Mouse (Mus musculus) hindbrain, embryonic 10.5 days (tissue): ENCODE results near the gene Apol11b. TPM values are rescaled to one million over a fixed set of nuclear protein-coding genes. Genes with fewer than 3 reads are reported as not detected.

ENCODE experiments used
- DNase-seq: peaks from one replicate; pipeline ENCODE4 v3.0.0-alpha.2; 2017; ENCODE audit warnings: low spot score
- H3K27ac ChIP-seq: fragments of 300-500 bp; sonication (generic); 2 replicates; pipeline ENCODE4 v1.5.1; 2016; ENCODE audit warnings: mild to moderate bottlenecking, moderate library complexity
- H3K27me3 ChIP-seq: fragments of 300-500 bp; sonication (generic); 2 replicates; pipeline ENCODE4 v1.6.1; 2016; ENCODE audit warnings: mild to moderate bottlenecking; ENCODE audit not compliant: poor library complexity, insufficient read depth, severe bottlenecking
- H3K36me3 ChIP-seq: fragments of 300-500 bp; sonication (generic); 2 replicates; pipeline ENCODE4 v1.6.1; 2016; ENCODE audit warnings: mild to moderate bottlenecking, moderate library complexity
- H3K4me1 ChIP-seq: fragments of 300-500 bp; sonication (generic); replicated peaks from 2 replicates; pipeline ENCODE4 v1.6.1; 2016; ENCODE audit warnings: mild to moderate bottlenecking
- H3K4me3 ChIP-seq: fragments of 300-500 bp; sonication (generic); 2 replicates; pipeline ENCODE4 v1.5.1; 2016; ENCODE audit warnings: mild to moderate bottlenecking, moderate library complexity
- H3K9me3 ChIP-seq: fragments of 300-500 bp; sonication (generic); 2 replicates; pipeline ENCODE4 v1.6.1; 2016; ENCODE audit warnings: mild to moderate bottlenecking, moderate library complexity
- WGBS: fragments of 180-500 bp; shearing (Covaris S2); methylation state at CpG from one replicate; pipeline ENCODE4 v1.1.7; 2016; 5-methylcytosine and 5-hydroxymethylcytosine counted together
- polyA plus RNA-seq: library from polyadenylated mRNA; unstranded; fragments of >200 nt; fragmentation: Nextera tagmentation; extraction: Ambion mirVana; gene quantifications from 2 replicates; pipeline ENCODE4 v1.2.1, GENCODE M21; 2016

The Apol11b gene
- polyA plus RNA-seq, 1 experiment from 2014 or later: not detected

DNA sequence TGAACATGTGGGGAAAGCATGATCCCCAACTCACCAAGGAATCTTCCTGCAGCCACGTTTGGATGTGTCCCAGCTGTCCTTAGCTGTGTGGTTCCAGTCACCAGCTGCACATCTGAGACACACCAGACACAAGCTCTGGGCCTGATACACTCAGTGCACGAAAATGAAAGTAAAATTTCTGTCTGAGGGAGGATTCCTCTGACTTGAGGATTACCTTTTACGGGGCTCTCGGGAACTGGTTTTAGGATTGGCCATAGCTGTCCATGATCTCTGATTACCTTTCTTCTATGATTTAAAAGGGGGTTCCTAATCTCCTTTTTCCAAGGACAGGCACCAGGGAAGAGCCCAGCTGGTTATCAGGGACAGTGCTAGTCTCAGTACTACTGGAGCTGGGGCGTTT lies 47.1 kb downstream of the Apol11b start, which contains the start of gene Apol10b:
Gene Apol10b, minus strand, starts transcription at position 165 of the 400 bp plus-strand sequence.
- Histone ChIP-seq H3K36me3 (no peaks in the 10 kb centered on the region), H3K4me1 (no peaks in the 10 kb centered on the region), H3K4me3 (no peak within 1 kb of the TSS), H3K27ac (no peak within 1 kb of the TSS), H3K9me3 (no peaks in the 10 kb centered on the region), H3K27me3 (no peaks in the 10 kb centered on the region)
- whole genome bisulfite sequencing: 73% methylated on average over 5 of the region's 5 CpGs
- DNase-seq: no peak

DNA sequence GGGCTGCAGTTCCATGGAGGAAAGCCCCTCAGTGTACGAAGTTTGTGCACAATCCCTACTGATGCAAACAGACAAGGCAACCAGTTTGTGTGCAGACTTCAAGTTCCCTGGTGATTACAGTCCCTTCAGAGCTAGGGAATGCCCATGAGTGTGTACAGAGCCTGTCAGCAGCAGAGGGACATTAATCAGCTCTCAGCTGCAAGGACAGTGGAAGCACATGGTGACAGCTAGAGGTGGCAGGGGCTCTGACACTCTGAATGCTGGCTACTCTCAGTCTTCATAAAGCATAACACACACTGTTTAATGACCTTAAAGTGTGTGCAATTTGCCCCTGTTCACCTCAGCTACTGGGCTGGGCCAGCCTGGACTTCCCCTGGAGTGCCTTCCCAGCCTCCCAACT lies 49.5 kb downstream of the Apol11b start:
- no peaks in the 10 kb centered on the region for H3K4me1 ChIP-seq
- DNase-seq: no peak
- no peaks in the 10 kb centered on the region for H3K36me3 ChIP-seq
- H3K27ac ChIP-seq: no peak overlapping the region
- H3K9me3 ChIP-seq: no peaks in the 10 kb centered on the region
- no peak overlapping the region for H3K4me3 ChIP-seq
- WGBS: 86% methylated on average over 1 of the region's 1 CpGs
- no peaks in the 10 kb centered on the region for H3K27me3 ChIP-seq

DNA sequence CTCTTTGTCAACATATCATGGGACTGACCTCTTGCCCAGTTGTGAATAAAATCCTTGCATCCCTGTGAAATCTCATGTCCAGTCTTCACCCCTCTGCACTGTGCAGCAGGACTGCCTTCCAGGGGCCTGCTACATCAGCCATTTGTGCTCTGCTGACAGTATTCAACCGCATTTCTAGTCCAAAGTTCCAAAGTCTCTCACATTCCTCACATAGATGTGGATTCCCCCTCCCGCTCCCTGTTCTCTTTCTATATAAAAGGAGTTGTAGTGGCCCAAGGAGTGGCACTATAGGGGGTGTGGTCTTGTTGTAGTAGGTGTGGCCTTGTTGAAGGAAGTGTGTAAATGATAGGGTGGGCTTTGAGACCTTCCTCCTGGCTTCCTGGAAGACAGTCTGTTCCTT lies 52.2 kb downstream of the Apol11b start:
- DNase-seq: no peak
- no peaks in the 10 kb centered on the region for H3K27me3 ChIP-seq
- H3K36me3 ChIP-seq: no peaks in the 10 kb centered on the region
- 75% methylated on average over 2 of the region's 2 CpGs for WGBS
- no peaks in the 10 kb centered on the region for H3K4me1 ChIP-seq
- H3K9me3 ChIP-seq: no peaks in the 10 kb centered on the region
- no peak overlapping the region for H3K4me3 ChIP-seq
- no peak overlapping the region for H3K27ac ChIP-seq

DNA sequence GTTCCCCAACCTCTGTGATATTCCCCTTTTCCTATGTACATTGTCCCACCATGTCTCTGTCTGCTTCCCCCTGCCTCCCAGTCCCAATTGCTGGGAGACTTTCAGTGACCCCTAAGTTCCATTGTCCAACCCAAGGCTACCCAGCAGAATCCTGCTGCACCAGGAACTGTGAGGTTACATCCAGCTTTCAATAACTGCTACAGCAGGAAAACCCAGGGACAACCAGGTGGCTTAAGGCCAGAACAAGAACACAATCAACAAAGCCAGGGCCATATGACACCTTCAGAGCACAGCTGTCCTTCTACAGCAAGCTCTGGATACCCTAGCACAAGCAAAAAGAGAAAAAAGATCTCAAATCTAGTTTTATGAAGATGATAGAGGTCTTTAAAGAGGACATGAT lies 54.1 kb downstream of the Apol11b start:
- no peak overlapping the region for H3K4me3 ChIP-seq
- DNase-seq: no peak
- no peak overlapping the region for H3K27ac ChIP-seq
- no peaks in the 10 kb centered on the region for H3K9me3 ChIP-seq
- no peaks in the 10 kb centered on the region for H3K36me3 ChIP-seq
- H3K4me1 ChIP-seq: no peaks in the 10 kb centered on the region
- no peaks in the 10 kb centered on the region for H3K27me3 ChIP-seq

DNA sequence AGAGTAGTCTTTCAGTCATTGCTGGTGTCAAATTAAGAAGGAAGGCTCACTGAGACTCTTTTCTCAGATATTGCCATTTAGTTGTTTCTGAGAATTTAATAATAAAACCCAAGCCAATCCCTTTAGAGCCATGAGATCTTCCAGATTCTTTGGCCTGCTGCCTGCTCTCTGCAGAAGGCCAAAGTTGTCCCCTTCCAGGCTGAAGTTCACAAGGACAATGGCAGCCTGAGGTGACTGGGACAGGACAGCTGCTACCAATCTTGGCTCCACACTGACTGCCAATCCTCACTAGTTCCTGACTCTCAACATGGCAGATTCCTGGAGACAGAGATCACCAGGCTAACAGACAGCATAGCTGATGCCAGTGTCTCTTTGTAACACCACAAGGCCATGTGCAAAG lies 56.1 kb downstream of the Apol11b start:
- no peaks in the 10 kb centered on the region for H3K4me1 ChIP-seq
- no peaks in the 10 kb centered on the region for H3K27me3 ChIP-seq
- H3K9me3 ChIP-seq: peaks cover 7% of the 10 kb centered on the region
- H3K4me3 ChIP-seq: no peak overlapping the region
- H3K27ac ChIP-seq: no peak overlapping the region
- DNase-seq: no peak
- no peaks in the 10 kb centered on the region for H3K36me3 ChIP-seq

Other genes starting within 250 kb of the Apol11b start
- not detected in 2 replicates for gene Apol7a, start 244.2 kb downstream of the Apol11b start, polyA plus RNA-seq
- 0.04 TPM in 1 of 2 replicates, not detected in the other for gene Apol9a, start 232.2 kb downstream of the Apol11b start, polyA plus RNA-seq
- not detected in 2 replicates for gene Apol7b, start 195.8 kb downstream of the Apol11b start, polyA plus RNA-seq
- gene Apol10a, start 166.2 kb downstream of the Apol11b start, polyA plus RNA-seq: not detected in 2 replicates
- not detected in 2 replicates for gene Apol11a, start 135.0 kb downstream of the Apol11b start, polyA plus RNA-seq
- not detected in 2 replicates for gene Apol7c, start 110.0 kb downstream of the Apol11b start, polyA plus RNA-seq
- not detected in 2 replicates for gene 1700025B11Rik, start 81.4 kb downstream of the Apol11b start, polyA plus RNA-seq
- not detected in 2 replicates for gene Apol10b, start 47.2 kb downstream of the Apol11b start, polyA plus RNA-seq
- not detected in 2 replicates for gene Gm36245, start 44.0 kb downstream of the Apol11b start, polyA plus RNA-seq
- not detected in 2 replicates for gene Apol7e, start 55.6 kb upstream of the Apol11b start, polyA plus RNA-seq
- not detected in 2 replicates for gene Apol9b, start 85.8 kb upstream of the Apol11b start, polyA plus RNA-seq
- 0.14 and 0.20 TPM in 2 replicates for gene Apol8, start 113.7 kb upstream of the Apol11b start, polyA plus RNA-seq
- gene Myh9, start 198.9 kb upstream of the Apol11b start, polyA plus RNA-seq: 32.7 and 38.4 TPM in 2 replicates